ENCODE assay signal across 9 mouse cellular contexts in genomic region chr9:91361856-91362601, GRCm38 (mm10). TPM values are rescaled to one million over a fixed set of nuclear protein-coding genes. Genes with fewer than 3 reads are reported as not detected.
DNase-seq lines count a peak whose midpoint lies in the region; ATAC-seq lines count a peak whose summit lies in the region.
"Had no signal": no experiment of that assay in that cellular context is flagged by ENCODE, and none has a peak within 500 bp of the region (broad histone marks: within the 10 kb centered on the region; RNA-seq: fewer than 3 reads in every experiment).

Zic4 (plus strand) TSS chr9:91362413.

- peak within 1 kb of the TSS; percentile 98 for H3K27ac ChIP-seq in forebrain, embryonic 10.5 days
- no peak within 1 kb of the TSS for H3K27ac ChIP-seq in limb, embryonic 10.5 days
- H3K27ac ChIP-seq in neural tube, embryonic 12.5 days: peak within 1 kb of the TSS; percentile 98

- H3K9me3 ChIP-seq in forebrain, embryonic 10.5 days: no peaks in the 10 kb centered on the region
- no peaks in the 10 kb centered on the region for H3K9me3 ChIP-seq in limb, embryonic 10.5 days (replicated peaks)
- no peaks in the 10 kb centered on the region for H3K9me3 ChIP-seq in neural tube, embryonic 12.5 days

- peak; percentile 29; the same call in 1 of the 2 replicates for ATAC-seq in neural tube, embryonic 12.5 days (ENCODE audit: low FRiP score, low read depth)

- H3K27me3 ChIP-seq in forebrain, embryonic 10.5 days (ENCODE audit: poor library complexity, severe bottlenecking): peaks cover 100% of the 10 kb centered on the region
- H3K27me3 ChIP-seq in limb, embryonic 10.5 days (ENCODE audit: low read depth, poor library complexity, severe bottlenecking): peaks cover 100% of the 10 kb centered on the region
- H3K27me3 ChIP-seq in neural tube, embryonic 12.5 days (replicated peaks): peaks cover 22% of the 10 kb centered on the region

- peaks cover 43% of the 10 kb centered on the region for H3K36me3 ChIP-seq in forebrain, embryonic 10.5 days (replicated peaks)
- H3K36me3 ChIP-seq in limb, embryonic 10.5 days: no peaks in the 10 kb centered on the region
- H3K36me3 ChIP-seq in neural tube, embryonic 12.5 days: peaks cover 12% of the 10 kb centered on the region; the same call in 1 of the 2 replicates

- peak within 1 kb of the TSS; percentile 85 for H3K4me3 ChIP-seq in forebrain, embryonic 10.5 days
- H3K4me3 ChIP-seq in limb, embryonic 10.5 days: peak within 1 kb of the TSS; percentile 38
- peak within 1 kb of the TSS; percentile 82 for H3K4me3 ChIP-seq in neural tube, embryonic 12.5 days

- peak; percentile 32 for DNase-seq in kidney, adult 9 months
- DNase-seq in kidney, postnatal 10 days: no peak
- DNase-seq in R1 (ENCODE audit: low read depth, low spot score): peak; percentile 78
- DNase-seq in forebrain, embryonic 10.5 days (ENCODE audit: extremely low spot score, low spot score): peak; percentile 84
- DNase-seq in limb, embryonic 10.5 days (ENCODE audit: low spot score): peak; percentile 79
- DNase-seq in frontal cortex, postnatal 25 days (ENCODE audit: low spot score in 2 of 2): no peak
- no peak for DNase-seq in frontal cortex, postnatal 14 days (ENCODE audit: low spot score in 2 of 2)

- peak within 1 kb of the TSS; percentile 60 for H3K4me2 ChIP-seq in neural tube, embryonic 12.5 days (replicated peaks)

- H3K4me1 ChIP-seq in forebrain, embryonic 10.5 days: peaks cover 57% of the 10 kb centered on the region
- peaks cover 21% of the 10 kb centered on the region for H3K4me1 ChIP-seq in limb, embryonic 10.5 days
- H3K4me1 ChIP-seq in neural tube, embryonic 12.5 days: no peaks in the 10 kb centered on the region

- peak within 1 kb of the TSS; percentile 98 for H3K9ac ChIP-seq in neural tube, embryonic 12.5 days

- WGBS in forebrain, embryonic 10.5 days: under 1% methylated on average over 45 of the region's 45 CpGs
- under 1% methylated on average over 45 of the region's 45 CpGs for WGBS in limb, embryonic 10.5 days
- under 1% methylated on average over 45 of the region's 45 CpGs for WGBS in neural tube, embryonic 12.5 days

RNA-seq across cellular contexts. Expression of gene Zic4, which starts in this region (rescaled TPM):
- 24.8 and 41.8 TPM in 2 replicates for polyA plus RNA-seq in forebrain, embryonic 10.5 days (2016; fragmentation: Nextera tagmentation; extraction: Ambion mirVana)
- 0.05 and 0.24 TPM in 2 replicates for polyA plus RNA-seq in limb, embryonic 10.5 days (2016; fragmentation: Nextera tagmentation; extraction: Ambion mirVana)
- 62.8 and 66.6 TPM in 2 replicates for polyA plus RNA-seq in neural tube, embryonic 12.5 days (2016; fragmentation: Nextera tagmentation; extraction: Ambion mirVana)
- polyA plus RNA-seq: large intestine, adult 2 months had no signal

Comparison
In these comparisons a context has a peak if more than half of its experiments do, and no peak if none do; other contexts are left out.
1. RNA of gene Zic4 (polyA plus RNA-seq): 62.8 to 66.6 TPM in neural tube, embryonic 12.5 days and 24.8 to 41.8 TPM in forebrain, embryonic 10.5 days; 0.05 to 0.24 TPM in limb, embryonic 10.5 days; every median in the first group is over 10 times any median in the second.
2. DNase-seq: peak in kidney, adult 9 months (single experiment), R1 (single experiment) and forebrain, embryonic 10.5 days (single experiment); none in kidney, postnatal 10 days (single experiment), frontal cortex, postnatal 25 days (0 of 2) and frontal cortex, postnatal 14 days (0 of 2).
3. Peak in DNase-seq and H3K4me3 ChIP-seq in limb, embryonic 10.5 days; RNA of the gene not detected or under 1 TPM.
4. Peak in every context shown above with its lines, with median percentiles within 50 percentile points of each other: H3K4me3 ChIP-seq.